Mouse (Mus musculus) heart, postnatal 25 days (tissue): Measurements from ENCODE around the gene Ciao2b. TPM values are rescaled to one million over a fixed set of nuclear protein-coding genes. Genes with fewer than 3 reads are reported as not detected.

Experiments
- DNase-seq: peaks from one replicate; pipeline ENCODE4 v3.0.0; 2022; ENCODE audit warnings: low spot score
- intact Hi-C: fragments of 180-260 bp; cut with DNase I; formaldehyde crosslinking; loops from one replicate; pipeline ENCODE4 v1.15.1; 2025
- total RNA-seq, 2 experiments: library from RNA; stranded (reverse); gene quantifications; 2 replicates each; pipeline ENCODE4 v1.2.3; 2021

Gene Ciao2b
- total RNA-seq, 2 experiments from 2014 or later: 58.7 to 66.5 TPM

DNA sequence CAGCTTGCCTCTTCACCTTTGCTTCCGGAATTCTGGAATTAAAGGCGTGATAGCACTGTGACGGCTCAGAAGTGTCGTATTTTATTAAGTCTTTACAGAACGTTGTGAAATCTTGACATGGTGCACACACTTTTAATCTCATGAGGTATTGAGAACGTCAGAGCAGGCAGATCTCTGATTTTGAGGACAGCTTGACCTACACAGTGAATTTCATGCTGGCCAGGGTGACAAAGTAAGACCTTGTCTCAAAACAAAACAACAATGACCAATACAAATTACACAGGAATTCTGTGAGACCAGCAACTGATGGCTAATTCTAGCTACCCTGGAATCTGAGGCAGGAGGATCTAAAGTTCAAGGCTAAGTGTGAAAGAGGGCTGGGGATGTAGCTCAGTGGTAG, 49.2 kb downstream of the Ciao2b start:
- DNase-seq: no peak
- intact Hi-C loops: no loop called here

DNA sequence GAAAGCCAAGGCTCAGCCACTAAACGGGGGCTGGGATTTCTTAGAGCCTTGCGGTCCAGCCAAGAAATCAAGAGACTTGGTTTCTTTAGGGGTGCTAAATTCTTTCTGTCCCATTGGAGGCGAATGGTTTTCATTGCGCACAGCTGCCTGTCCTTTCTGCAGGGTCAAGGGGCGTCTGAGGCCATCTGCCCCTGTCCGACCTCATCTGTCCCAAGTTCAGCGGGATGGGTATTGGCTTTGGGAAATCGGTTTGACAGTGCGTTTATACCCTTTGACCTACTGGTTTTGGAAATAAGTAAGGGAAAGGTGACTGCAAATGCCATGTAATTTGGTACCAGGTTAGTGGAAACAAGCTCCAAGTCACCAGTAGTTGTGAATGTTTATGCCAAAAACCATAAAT, 49.9 kb downstream of the Ciao2b start:
- intact Hi-C loops: no loop called here
- DNase-seq: no peak

DNA sequence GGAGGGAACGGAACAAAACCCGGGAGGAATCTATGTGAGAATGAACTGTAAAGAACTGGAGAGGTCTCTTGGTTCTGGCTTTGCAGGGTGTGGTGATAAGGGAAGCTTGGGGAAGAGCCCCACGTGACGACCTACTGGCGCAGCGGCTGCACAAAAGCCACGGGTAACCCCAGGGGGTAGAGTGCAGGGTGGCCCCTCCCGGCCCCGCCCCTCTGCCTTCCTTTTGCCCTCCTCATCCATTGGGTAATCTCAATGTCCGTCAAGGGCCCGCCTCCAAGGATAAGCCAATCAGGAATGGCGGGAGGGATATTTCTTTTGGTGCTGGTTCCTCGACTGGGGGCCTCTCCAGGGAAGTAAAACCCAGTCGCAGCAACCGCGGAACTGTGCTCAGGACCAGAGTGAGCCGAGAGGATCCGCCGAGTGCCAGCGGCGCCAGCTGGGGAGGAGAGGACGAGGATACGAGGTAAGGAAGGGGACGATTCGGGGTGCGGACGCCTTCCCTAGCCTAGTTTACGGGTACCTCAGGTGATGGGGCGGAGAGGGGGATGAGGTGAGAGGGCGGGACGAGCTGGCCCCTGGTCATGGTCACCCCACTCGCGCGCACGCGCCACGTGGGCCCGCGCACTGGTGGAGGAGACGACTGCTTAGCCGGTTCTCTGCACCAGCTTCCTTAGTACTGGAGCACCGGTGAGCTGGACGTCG, 50.5 kb downstream of the Ciao2b start, which contains the start of gene Pdp2:
Gene Pdp2 (plus strand): TSS at position 319 of the 702 bp plus-strand sequence.
- DNase-seq: peak; percentile 86
- intact Hi-C loops: no loop called here

DNA sequence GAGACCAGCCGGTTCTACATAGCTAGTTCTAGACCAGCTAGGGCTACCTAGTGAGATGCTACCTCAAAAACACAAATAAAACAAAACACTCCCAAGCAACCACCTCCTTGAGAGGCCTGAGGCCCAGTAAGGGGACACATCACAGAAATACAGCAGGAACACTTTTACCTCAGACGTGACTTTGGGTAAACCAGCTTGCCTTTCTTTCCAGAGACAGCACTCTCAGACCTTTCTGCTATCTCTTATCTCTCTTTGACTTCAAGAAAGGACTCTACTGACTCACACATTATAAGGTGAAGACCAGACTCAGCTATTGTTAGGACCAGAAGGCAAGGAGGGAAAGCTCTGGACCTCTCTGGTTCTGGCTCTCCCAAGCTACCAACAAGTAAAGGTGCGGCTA, 51.5 kb downstream of the Ciao2b start:
- no peak for DNase-seq
- intact Hi-C loops: no loop called here

Other genes with a start within 250 kb of the Ciao2b start
- 10 to 100 TPM; 10.5 to 10.6 TPM for gene Cmtm4, start 246.2 kb downstream of the Ciao2b start, total RNA-seq
- gene Dync1li2, start 198.9 kb downstream of the Ciao2b start, total RNA-seq: 100 to 1,000 TPM in 1 of 2 experiments, 10 to 100 TPM in 1; 93.5 to 104 TPM
- not detected for gene Terb1, start 132.1 kb downstream of the Ciao2b start, total RNA-seq
- gene Nae1, start 107.3 kb downstream of the Ciao2b start, total RNA-seq: 10 to 100 TPM; 29.6 to 30.5 TPM
- 1 to 10 TPM; 2.9 to 3.4 TPM for gene Car7, start 107.3 kb downstream of the Ciao2b start, total RNA-seq
- 10 to 100 TPM; 20.1 to 29.0 TPM for gene Pdp2, start 50.5 kb downstream of the Ciao2b start, total RNA-seq
- 1 to 10 TPM; 2.4 to 3.1 TPM for gene Cdh16, start 17.6 kb downstream of the Ciao2b start, total RNA-seq
- gene Rrad, start 10.6 kb downstream of the Ciao2b start, total RNA-seq: 100 to 1,000 TPM; 323 to 376 TPM
- gene Ces2a, start 92.0 kb upstream of the Ciao2b start, total RNA-seq: not detected
- under 1 TPM; 0.14 to 0.31 TPM for gene Ces2b, start 189.6 kb upstream of the Ciao2b start, total RNA-seq
- gene Ces2c, start 205.1 kb upstream of the Ciao2b start, total RNA-seq: not detected